Mouse (Mus musculus) left cerebral cortex, postnatal 14 days (tissue): ENCODE measurements at regions not wholly inside any gene's neighbourhood (a gene's known extent, or its start where the extent isn't known, plus 50 kb on each side); places are given as distances from the start of the nearest gene placed in this dataset.

Experiments used
- DNase-seq, 2 experiments: peaks; one replicate each; pipeline ENCODE4 v3.0.0; 2021 to 2022; ENCODE audit warnings: low spot score in 2 of 2, mixed read lengths in 1 of 2
- intact Hi-C: fragments of 180-260 bp; cut with DNase I; formaldehyde crosslinking; loops from one replicate; pipeline ENCODE4 v1.15.1; 2025

GRCm38 (mm10) chr10:66433490-66433889 lies 662.4 kb upstream of the Jmjd1c start:
- intact Hi-C loops, result no loop called here
- DNase-seq, result peak in 1 of 2 experiments; percentile 17

- intact Hi-C loops, result no loop called here
- DNase-seq, result peak; percentile 10 to 22
Measured at GRCm38 (mm10) chr10:66470684-66471083, 625.2 kb upstream of the Jmjd1c start.

DNA sequence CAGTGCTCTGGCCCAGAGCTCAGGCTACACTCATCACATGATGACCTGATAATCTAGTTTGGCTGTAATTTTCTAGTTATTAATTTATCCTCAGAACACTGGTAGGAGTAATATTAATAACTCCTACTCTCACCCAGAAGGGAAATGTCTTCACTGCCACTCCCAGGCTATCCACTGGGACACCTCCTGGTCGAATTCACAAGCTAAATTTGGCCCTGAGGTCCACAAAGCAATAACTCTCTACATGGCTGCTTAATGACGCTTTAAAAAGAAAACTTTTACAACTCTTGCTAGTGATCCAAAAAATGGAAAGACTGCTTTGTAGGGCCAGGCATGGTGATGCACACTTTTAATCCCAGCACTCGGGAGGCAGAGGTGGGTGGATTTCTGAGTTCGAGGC lies 623.9 kb upstream of the Jmjd1c start:
- intact Hi-C loops, result no loop called here
- no peak for DNase-seq

- intact Hi-C loops, result no loop called here
- DNase-seq, result no peak
Measured at GRCm38 (mm10) chr10:66475187-66475735, 620.7 kb upstream of the Jmjd1c start.

GRCm38 (mm10) chr10:66490871-66491270 lies 605.1 kb upstream of the Jmjd1c start:
- intact Hi-C loops, result no loop called here
- no peak for DNase-seq

GRCm38 (mm10) chr10:66491850-66492249 lies 604.1 kb upstream of the Jmjd1c start:
- DNase-seq, result no peak
- intact Hi-C loops, result no loop called here

DNA sequence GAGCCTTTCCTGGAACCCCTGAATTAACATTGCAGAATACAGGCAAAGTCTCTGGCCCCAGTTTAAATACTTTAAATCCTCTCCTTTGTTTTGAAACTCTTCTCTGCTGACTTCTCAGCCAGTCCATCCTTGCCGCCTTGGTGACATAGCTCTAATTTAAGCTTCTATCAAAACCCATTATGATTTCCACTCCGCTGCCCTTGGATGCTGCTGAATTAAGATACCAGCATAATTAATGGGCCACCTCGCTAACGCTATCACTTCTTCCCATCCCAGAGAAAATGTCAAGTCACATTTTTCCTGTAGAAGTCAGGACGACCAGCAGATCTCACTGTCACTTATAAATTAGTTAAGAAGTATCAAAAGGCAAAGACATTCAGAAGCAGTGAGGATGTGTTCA lies 556.1 kb upstream of the Jmjd1c start:
- DNase-seq, result no peak
- intact Hi-C loops, result no loop called here

DNA sequence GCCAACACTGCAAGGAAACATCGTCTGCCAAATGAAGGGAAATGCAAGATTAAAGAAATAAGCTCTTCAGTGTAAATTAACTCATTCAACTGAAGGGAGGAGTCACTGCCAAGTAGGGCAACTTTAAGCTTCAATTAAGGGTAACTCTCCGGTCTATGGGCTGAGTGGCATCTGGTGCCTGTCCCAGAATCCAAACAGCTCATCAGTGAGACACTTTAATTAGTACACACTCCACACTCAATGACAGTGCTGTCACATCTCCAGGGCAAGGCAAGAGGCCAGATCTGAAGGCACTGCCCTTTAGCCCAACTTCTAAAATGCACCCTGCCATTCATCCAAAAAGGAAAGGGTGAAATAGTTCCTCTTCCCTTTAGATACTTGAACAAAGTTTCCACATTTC lies 549.3 kb upstream of the Jmjd1c start:
- intact Hi-C loops, result no loop called here
- no peak for DNase-seq

- no peak for DNase-seq
- intact Hi-C loops, result no loop called here
Measured at GRCm38 (mm10) chr10:66547660-66548059, 548.3 kb upstream of the Jmjd1c start.

DNA sequence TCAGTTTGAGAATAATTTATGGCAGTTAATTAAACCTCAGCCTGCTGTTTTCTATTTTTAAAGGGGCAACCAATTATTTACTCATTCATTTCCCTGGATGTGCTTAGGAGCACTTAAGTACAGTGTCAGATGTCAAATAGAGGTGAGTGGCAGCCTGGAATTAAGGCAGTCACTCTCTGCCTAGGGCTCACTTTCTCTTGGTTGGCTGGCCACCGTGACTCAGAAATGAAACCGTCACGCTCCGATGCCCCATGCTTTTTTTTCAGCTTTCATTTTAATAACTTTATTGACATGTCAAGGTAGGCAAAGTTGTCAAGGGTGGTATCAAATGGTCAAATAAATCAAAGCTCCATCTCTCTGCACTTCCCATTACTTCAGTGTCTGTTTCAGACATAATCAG lies 547.9 kb upstream of the Jmjd1c start:
- intact Hi-C loops, result no loop called here
- DNase-seq, result no peak

DNA sequence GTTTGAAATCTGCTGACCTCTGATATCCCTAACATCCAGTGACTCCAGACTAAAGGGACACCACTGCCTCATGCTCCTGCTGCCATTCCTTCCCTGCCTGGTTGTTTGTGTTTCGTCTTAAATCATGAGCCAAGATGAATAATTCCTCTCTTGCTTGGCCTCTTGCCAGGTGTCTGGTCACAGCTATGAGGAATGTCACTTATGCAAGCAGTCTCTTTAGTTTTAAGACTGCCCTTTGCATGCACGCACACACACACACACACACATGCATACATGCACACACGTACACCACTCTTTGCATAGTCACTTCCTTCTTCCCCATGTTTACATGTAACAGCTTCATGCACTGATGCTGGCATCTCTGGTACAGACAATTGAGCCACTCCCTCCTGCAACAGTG lies 543.0 kb upstream of the Jmjd1c start:
- intact Hi-C loops, result no loop called here
- DNase-seq, result no peak

DNA sequence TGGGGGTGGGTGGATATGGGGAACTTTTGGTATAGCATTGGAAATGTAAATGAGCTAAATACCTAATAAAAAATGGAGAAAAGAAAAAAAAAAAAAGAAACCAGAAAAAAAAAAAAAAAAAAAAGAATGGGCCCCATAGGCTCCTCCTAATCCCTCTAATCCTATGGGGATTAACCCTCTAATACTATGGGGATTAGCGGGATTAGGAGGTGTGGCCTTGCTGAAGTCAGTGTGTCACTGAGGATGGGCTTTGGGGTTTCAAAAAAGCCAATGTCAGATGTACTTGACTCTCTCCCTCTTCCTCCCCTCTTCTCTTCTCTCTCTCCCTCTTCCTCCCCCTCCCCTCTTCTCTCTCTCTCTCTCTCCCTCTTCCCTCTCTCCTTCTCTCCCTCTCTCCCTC lies 541.7 kb upstream of the Jmjd1c start:
- no peak for DNase-seq
- intact Hi-C loops, result no loop called here

- DNase-seq, result no peak
- intact Hi-C loops, result no loop called here
Measured at GRCm38 (mm10) chr10:66558097-66558840, 537.7 kb upstream of the Jmjd1c start.

DNA sequence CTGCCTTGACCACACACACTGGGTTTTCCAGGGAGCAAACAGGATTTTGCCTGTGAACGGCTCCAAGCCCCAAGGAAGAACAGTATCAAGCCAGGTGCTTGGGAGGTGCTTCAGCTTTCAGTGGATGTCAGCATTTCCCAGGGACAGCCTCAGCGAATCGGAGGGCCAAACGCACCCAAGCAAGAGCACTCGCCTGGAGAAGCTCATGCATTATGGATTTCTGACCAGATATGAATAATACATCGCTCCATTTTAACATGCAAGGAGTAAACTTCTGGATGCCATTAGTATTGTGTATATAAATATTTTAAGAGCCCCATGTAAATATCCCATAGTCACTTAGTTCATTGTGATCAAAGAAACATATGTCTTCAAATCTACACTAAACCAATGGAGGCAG lies 530.6 kb upstream of the Jmjd1c start:
- intact Hi-C loops, result no loop called here
- DNase-seq, result no peak

DNA sequence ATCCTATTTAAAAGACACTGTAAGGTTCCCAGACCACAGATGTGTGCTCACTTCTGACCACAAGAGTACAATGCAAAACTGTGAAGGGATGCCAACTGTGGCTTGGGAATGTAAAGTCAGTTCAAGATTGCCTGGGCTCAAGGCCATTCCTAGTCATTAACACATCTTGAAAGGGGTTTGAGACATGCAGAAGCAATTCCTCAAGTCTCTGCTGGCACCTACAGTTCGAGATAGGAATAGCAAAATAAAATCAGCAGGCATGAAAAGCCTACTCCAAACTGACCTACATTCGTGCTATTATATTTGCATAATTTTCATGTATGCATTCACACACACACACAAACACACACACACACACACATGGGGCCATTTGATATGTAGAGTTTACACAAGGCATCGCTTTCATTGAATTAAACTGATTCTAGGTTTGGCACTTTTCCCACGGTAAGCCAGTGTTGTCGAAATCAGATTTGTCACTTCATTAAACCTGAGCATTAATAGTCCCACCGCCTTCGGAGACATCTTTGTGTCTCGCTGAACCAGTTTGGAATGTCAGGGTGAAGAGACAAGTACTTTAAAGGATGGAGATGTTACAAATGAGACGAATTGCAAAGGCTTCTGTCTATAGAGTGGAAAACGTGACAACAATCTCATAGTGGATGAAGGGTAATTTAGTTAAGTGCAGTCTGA lies 520.9 kb upstream of the Jmjd1c start:
- intact Hi-C loops, result loop anchor here (10.0 kb wide), 2 partner anchors 240 to 1830 kb away; no protein-coding TSS in a partner anchor
- peak; percentile 59 to 67 for DNase-seq

- no peak for DNase-seq
- intact Hi-C loops, result no loop called here
Measured at GRCm38 (mm10) chr10:66593001-66593400, 502.9 kb upstream of the Jmjd1c start.

DNA sequence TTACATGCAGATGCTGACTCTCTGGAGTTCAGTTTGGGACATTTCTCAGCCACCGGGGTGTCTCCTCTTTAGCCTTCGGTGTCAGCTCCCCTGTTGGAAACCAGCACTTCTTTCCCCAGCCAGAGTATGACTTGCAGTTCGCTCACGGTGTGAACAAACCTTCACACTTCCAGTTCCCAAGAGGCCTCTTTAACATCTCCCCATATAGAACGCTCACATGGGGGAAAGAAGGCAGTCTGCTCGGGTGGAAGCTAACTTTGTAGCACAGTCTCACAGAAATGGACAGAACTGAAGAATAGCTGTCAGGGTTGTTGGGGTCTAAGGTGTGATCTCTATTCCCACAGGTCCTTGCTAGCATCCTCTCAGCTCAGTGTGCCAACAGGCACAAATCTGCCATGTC lies 502.4 kb upstream of the Jmjd1c start:
- no peak for DNase-seq
- intact Hi-C loops, result no loop called here

- intact Hi-C loops, result no loop called here
- peak; percentile 7 to 36 for DNase-seq
Measured at GRCm38 (mm10) chr10:66597952-66598351, 498.0 kb upstream of the Jmjd1c start.

GRCm38 (mm10) chr10:66607141-66607540 lies 488.8 kb upstream of the Jmjd1c start:
- intact Hi-C loops, result no loop called here
- DNase-seq, result no peak

DNA sequence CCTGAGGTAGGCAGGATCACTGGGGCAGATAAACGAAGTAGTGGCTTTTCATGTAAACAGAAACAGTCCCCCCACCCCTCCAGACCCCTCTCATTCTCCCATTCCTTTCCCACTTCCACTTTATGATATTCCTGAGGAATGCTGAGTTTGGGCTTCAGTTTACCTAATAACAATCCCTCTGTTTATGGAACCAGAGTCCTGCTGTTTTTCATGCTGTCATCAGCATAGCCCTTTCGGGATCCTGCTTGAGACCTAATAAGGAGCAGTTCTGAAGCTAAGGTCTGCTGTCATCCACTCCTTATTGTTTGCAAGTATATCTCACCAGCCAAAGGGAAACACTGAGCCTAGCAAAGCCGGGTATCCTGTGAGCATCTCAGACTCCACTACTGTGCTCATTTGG lies 479.6 kb upstream of the Jmjd1c start:
- DNase-seq, result no peak
- intact Hi-C loops, result no loop called here

GRCm38 (mm10) chr10:66630996-66631395 lies 464.9 kb upstream of the Jmjd1c start:
- DNase-seq, result no peak
- intact Hi-C loops, result no loop called here
